Mouse (Mus musculus) forebrain, embryonic 15.5 days (tissue): ENCODE results near the gene Cirbp. TPM values are rescaled to one million over a fixed set of nuclear protein-coding genes. Genes with fewer than 3 reads are reported as not detected.

Experiments used
- polyA plus RNA-seq: library from polyadenylated mRNA; unstranded; fragments of >200 nt; fragmentation: Nextera tagmentation; extraction: Ambion mirVana; gene quantifications from 2 replicates; pipeline ENCODE4 v1.2.1, GENCODE M21; 2015

Gene Cirbp
- polyA plus RNA-seq, 1 experiment from 2014 or later: 358 TPM

Other genes starting within 250 kb of the Cirbp start
- 2.2 and 2.7 TPM in 2 replicates for gene Kiss1r, start 249.0 kb upstream of the Cirbp start, polyA plus RNA-seq
- gene R3hdm4, start 244.8 kb upstream of the Cirbp start, polyA plus RNA-seq: 272 and 277 TPM in 2 replicates
- gene Arid3a, start 238.9 kb upstream of the Cirbp start, polyA plus RNA-seq: 2.7 and 3.1 TPM in 2 replicates
- 89.2 and 94.3 TPM in 2 replicates for gene Wdr18, start 205.8 kb upstream of the Cirbp start, polyA plus RNA-seq
- gene Grin3b, start 195.3 kb upstream of the Cirbp start, polyA plus RNA-seq: 0.50 and 0.63 TPM in 2 replicates
- 21.7 and 23.1 TPM in 2 replicates for gene Tmem259, start 181.7 kb upstream of the Cirbp start, polyA plus RNA-seq
- gene Cnn2, start 177.4 kb upstream of the Cirbp start, polyA plus RNA-seq: 26.7 and 29.1 TPM in 2 replicates
- 3.7 and 4.1 TPM in 2 replicates for gene Abca7, start 169.5 kb upstream of the Cirbp start, polyA plus RNA-seq
- gene Arhgap45, start 149.3 kb upstream of the Cirbp start, polyA plus RNA-seq: 1.3 TPM in 2 replicates
- 179 and 186 TPM in 2 replicates for gene Polr2e, start 126.2 kb upstream of the Cirbp start, polyA plus RNA-seq
- gene Gpx4, start 118.8 kb upstream of the Cirbp start, polyA plus RNA-seq: 472 and 476 TPM in 2 replicates
- gene Sbno2, start 60.4 kb upstream of the Cirbp start, polyA plus RNA-seq: 13.4 TPM in 2 replicates
- gene Stk11, start 50.2 kb upstream of the Cirbp start, polyA plus RNA-seq: 20.3 and 21.5 TPM in 2 replicates
- gene Atp5d, start 27.4 kb upstream of the Cirbp start, polyA plus RNA-seq: 437 and 444 TPM in 2 replicates
- gene Cbarp, start 25.1 kb upstream of the Cirbp start, polyA plus RNA-seq: 29.7 and 39.5 TPM in 2 replicates
- gene Midn, start 17.7 kb upstream of the Cirbp start, polyA plus RNA-seq: 33.0 and 34.9 TPM in 2 replicates
- 9.7 and 12.7 TPM in 2 replicates for gene 1600002K03Rik, start 7.0 kb downstream of the Cirbp start, polyA plus RNA-seq
- gene Efna2, start 13.5 kb downstream of the Cirbp start, polyA plus RNA-seq: 35.8 and 36.5 TPM in 2 replicates
- gene Mum1, start 60.4 kb downstream of the Cirbp start, polyA plus RNA-seq: 49.9 and 52.8 TPM in 2 replicates
- 248 and 260 TPM in 2 replicates for gene Ndufs7, start 83.1 kb downstream of the Cirbp start, polyA plus RNA-seq
- gene Gamt, start 95.0 kb downstream of the Cirbp start, polyA plus RNA-seq: 21.3 and 24.0 TPM in 2 replicates
- gene Dazap1, start 95.5 kb downstream of the Cirbp start, polyA plus RNA-seq: 70.0 and 78.4 TPM in 2 replicates
- gene Rps15, start 126.5 kb downstream of the Cirbp start, polyA plus RNA-seq: 628 and 651 TPM in 2 replicates
- 205 and 210 TPM in 2 replicates for gene Apc2, start 130.0 kb downstream of the Cirbp start, polyA plus RNA-seq
- 36.9 and 38.1 TPM in 2 replicates for gene 2310011J03Rik, start 154.6 kb downstream of the Cirbp start, polyA plus RNA-seq
- 2.5 and 2.6 TPM in 2 replicates for gene Pcsk4, start 163.5 kb downstream of the Cirbp start, polyA plus RNA-seq
- 2.6 and 2.9 TPM in 2 replicates for gene Reep6, start 164.0 kb downstream of the Cirbp start, polyA plus RNA-seq
- 0.32 and 0.61 TPM in 2 replicates for gene Adamtsl5, start 182.4 kb downstream of the Cirbp start, polyA plus RNA-seq
- 2.2 and 2.7 TPM in 2 replicates for gene Plk5, start 190.5 kb downstream of the Cirbp start, polyA plus RNA-seq
- 22.0 and 22.7 TPM in 2 replicates for gene Mex3d, start 221.7 kb downstream of the Cirbp start, polyA plus RNA-seq
- gene Mbd3, start 233.6 kb downstream of the Cirbp start, polyA plus RNA-seq: 281 and 295 TPM in 2 replicates
- 551 and 574 TPM in 2 replicates for gene Uqcr11, start 240.8 kb downstream of the Cirbp start, polyA plus RNA-seq